Mouse (Mus musculus) macrophage (primary cell): ENCODE measurements around the gene Rai1. TPM values are rescaled to one million over a fixed set of nuclear protein-coding genes. Genes with fewer than 3 reads are reported as not detected.

ENCODE experiments used
- H3K27ac ChIP-seq: fragments of 350-480 bp; formaldehyde crosslinking; 2 replicates; pipeline ENCODE4 v1.9.0; 2021
- H3K36me3 ChIP-seq: fragments of 350-480 bp; formaldehyde crosslinking; 2 replicates; pipeline ENCODE4 v1.9.0; 2021; ENCODE audit errors: inconsistent target
- H3K4me3 ChIP-seq: fragments of 350-480 bp; formaldehyde crosslinking; 2 replicates; pipeline ENCODE4 v1.9.0; 2021; ENCODE audit errors: inconsistent target
- H3K79me2 ChIP-seq: fragments of 350-480 bp; formaldehyde crosslinking; 2 replicates; pipeline ENCODE4 v1.9.0; 2021; ENCODE audit errors: inconsistent target
- WGBS: methylation state at CpG from one replicate; pipeline ENCODE4 v1.1.7; 2026; ENCODE audit warnings: inconsistent platforms; ENCODE audit not compliant: missing documents; 5-methylcytosine and 5-hydroxymethylcytosine counted together
- polyA plus RNA-seq: library from polyadenylated mRNA; stranded (reverse); fragments of 250-400 nt; gene quantifications from 3 replicates; pipeline ENCODE4 v1.2.4, GENCODE M21; 2018; ENCODE audit warnings: inconsistent platforms

The Rai1 gene
- polyA plus RNA-seq, 1 experiment from 2014 or later: 10.5 TPM

- peak overlapping the region; percentile 77 for H3K27ac ChIP-seq
- H3K36me3 ChIP-seq: peaks cover 17% of the 10 kb centered on the region; the same call in 1 of the 2 replicates
- 44% methylated on average over 7 of the region's 7 CpGs for WGBS
These were observed 104.6 kb downstream of the Rai1 start for GRCm38 (mm10) chr11:60209217-60209932.

GRCm38 (mm10) chr11:60209933-60210249, 105.1 kb downstream of the Rai1 start:
- Histone ChIP-seq H3K36me3 (peaks cover 12% of the 10 kb centered on the region; the same call in 1 of the 2 replicates), H3K79me2 (peaks cover 87% of the 10 kb centered on the region), H3K4me3 (peak overlapping the region; percentile 57), H3K27ac (peak overlapping the region; percentile 77)
- WGBS: 14% methylated on average over 2 of the region's 2 CpGs

More at GRCm38 (mm10) chr11:60209217-60209932, 104.6 kb downstream of the Rai1 start:
- Histone ChIP-seq H3K79me2 (peaks cover 82% of the 10 kb centered on the region), H3K4me3 (peak overlapping the region; percentile 57)

- Histone ChIP-seq H3K36me3 (peaks cover 8% of the 10 kb centered on the region; the same call in 1 of the 2 replicates), H3K4me3 (peak overlapping the region; percentile 57), H3K27ac (peak overlapping the region; percentile 77), H3K79me2 (peaks cover 91% of the 10 kb centered on the region)
- under 1% methylated on average over 34 of the region's 47 CpGs for WGBS
These were observed 105.5 kb downstream of the Rai1 start for GRCm38 (mm10) chr11:60210305-60210724.

- peak overlapping the region; percentile 67 for H3K27ac ChIP-seq
- H3K79me2 ChIP-seq: peaks cover 98% of the 10 kb centered on the region
- 91% methylated on average over 3 of the region's 3 CpGs for WGBS
- H3K36me3 ChIP-seq: 0 out of 2 replicates have a peak, but pooled peaks cover 4% of the 10 kb centered on the region
- no peak overlapping the region for H3K4me3 ChIP-seq
These were observed 106.3 kb downstream of the Rai1 start for GRCm38 (mm10) chr11:60211152-60211551.

GRCm38 (mm10) chr11:60211761-60212160, 106.9 kb downstream of the Rai1 start:
- H3K36me3 ChIP-seq: 0 out of 2 replicates have a peak, but pooled peaks cover 4% of the 10 kb centered on the region

GRCm38 (mm10) chr11:60213266-60213665, 108.5 kb downstream of the Rai1 start:
- H3K36me3 ChIP-seq: 0 out of 2 replicates have a peak, but pooled peaks cover 1% of the 10 kb centered on the region
- peaks cover 98% of the 10 kb centered on the region for H3K79me2 ChIP-seq
- no peak overlapping the region for H3K4me3 ChIP-seq
- 92% methylated on average over 6 of the region's 6 CpGs for WGBS
- H3K27ac ChIP-seq: no peak overlapping the region

More at GRCm38 (mm10) chr11:60211761-60212160, 106.9 kb downstream of the Rai1 start:
- H3K27ac ChIP-seq: no peak overlapping the region
- 67% methylated on average over 10 of the region's 12 CpGs for WGBS
- peaks cover 98% of the 10 kb centered on the region for H3K79me2 ChIP-seq
- no peak overlapping the region for H3K4me3 ChIP-seq

- Histone ChIP-seq H3K4me3 (no peak overlapping the region), H3K27ac (no peak overlapping the region), H3K36me3 (0 out of 2 replicates have a peak, but pooled peaks cover 4% of the 10 kb centered on the region), H3K79me2 (peaks cover 87% of the 10 kb centered on the region)
- WGBS: 100% methylated on average over 1 of the region's 1 CpGs
These were observed 111.9 kb downstream of the Rai1 start for GRCm38 (mm10) chr11:60216671-60217070.

- WGBS: 96% methylated on average over 7 of the region's 7 CpGs
- H3K36me3 ChIP-seq: 0 out of 2 replicates have a peak, but pooled peaks cover 4% of the 10 kb centered on the region
- H3K79me2 ChIP-seq: peaks cover 85% of the 10 kb centered on the region
- H3K4me3 ChIP-seq: no peak overlapping the region
- no peak overlapping the region for H3K27ac ChIP-seq
These were observed 112.7 kb downstream of the Rai1 start for GRCm38 (mm10) chr11:60217467-60217866.

- peaks cover 63% of the 10 kb centered on the region for H3K79me2 ChIP-seq
- H3K27ac ChIP-seq: peak overlapping the region; percentile 94
- H3K36me3 ChIP-seq: 0 out of 2 replicates have a peak, but pooled peaks cover 4% of the 10 kb centered on the region
- peak overlapping the region; percentile 86 for H3K4me3 ChIP-seq
- whole genome bisulfite sequencing: 19% methylated on average over 8 of the region's 8 CpGs
These were observed 114.8 kb downstream of the Rai1 start for GRCm38 (mm10) chr11:60219609-60220008.

- Histone ChIP-seq H3K79me2 (peaks cover 56% of the 10 kb centered on the region), H3K36me3 (0 out of 2 replicates have a peak, but pooled peaks cover 4% of the 10 kb centered on the region), H3K27ac (peak overlapping the region; percentile 94), H3K4me3 (peak overlapping the region; percentile 86)
- WGBS: under 1% methylated on average over 46 of the region's 46 CpGs
These were observed 115.5 kb downstream of the Rai1 start for GRCm38 (mm10) chr11:60220291-60220804.

- peaks cover 45% of the 10 kb centered on the region for H3K79me2 ChIP-seq
- H3K36me3 ChIP-seq: 0 out of 2 replicates have a peak, but pooled peaks cover 4% of the 10 kb centered on the region
- H3K27ac ChIP-seq: peak overlapping the region; percentile 94
- WGBS: 95% methylated on average over 6 of the region's 6 CpGs
- H3K4me3 ChIP-seq: peak overlapping the region; percentile 64; the same call in 1 of the 2 replicates
These were observed 116.6 kb downstream of the Rai1 start for GRCm38 (mm10) chr11:60221425-60221824.

- Histone ChIP-seq H3K36me3 (0 out of 2 replicates have a peak, but pooled peaks cover 4% of the 10 kb centered on the region), H3K79me2 (peaks cover 39% of the 10 kb centered on the region), H3K27ac (peak overlapping the region; percentile 94), H3K4me3 (peak overlapping the region; percentile 64)
- WGBS: 57% methylated on average over 3 of the region's 3 CpGs
These were observed 117.3 kb downstream of the Rai1 start for GRCm38 (mm10) chr11:60222085-60222468.

- Histone ChIP-seq H3K79me2 (peaks cover 33% of the 10 kb centered on the region), H3K27ac (peak within 1 kb of the TSS; percentile 94), H3K36me3 (0 out of 2 replicates have a peak, but pooled peaks cover 4% of the 10 kb centered on the region), H3K4me3 (peak within 1 kb of the TSS; percentile 64)
- WGBS: 3% methylated on average over 42 of the region's 46 CpGs
These were observed 117.8 kb downstream of the Rai1 start, which contains the start of gene Srebf1 for GRCm38 (mm10) chr11:60222469-60223236. Gene Srebf1 (minus strand): TSS chr11:60222581.

- H3K79me2 ChIP-seq: peaks cover 13% of the 10 kb centered on the region
- WGBS: 82% methylated on average over 4 of the region's 4 CpGs
- no peaks in the 10 kb centered on the region for H3K36me3 ChIP-seq
- H3K4me3 ChIP-seq: no peak overlapping the region
- H3K27ac ChIP-seq: no peak overlapping the region
These were observed 119.9 kb downstream of the Rai1 start for GRCm38 (mm10) chr11:60224676-60225075.
